Mouse (Mus musculus) gastrocnemius, adult 18-20 months (tissue): ENCODE results near the gene Sash1. TPM values are rescaled to one million over a fixed set of nuclear protein-coding genes. Genes with fewer than 3 reads are reported as not detected.
A peak's percentile ranks its signal among the peaks of the same experiment; 100 is the strongest.

Source experiments
- DNase-seq: peaks from one replicate; pipeline ENCODE4 v3.0.0; 2021; ENCODE audit warnings: low spot score
- total RNA-seq, 2 experiments: library from RNA; stranded (reverse); gene quantifications; 2 replicates each; pipeline ENCODE4 v1.2.3; 2021

Sash1 gene
- total RNA-seq, 2 experiments from 2014 or later: 12.3 to 15.8 TPM

DNA sequence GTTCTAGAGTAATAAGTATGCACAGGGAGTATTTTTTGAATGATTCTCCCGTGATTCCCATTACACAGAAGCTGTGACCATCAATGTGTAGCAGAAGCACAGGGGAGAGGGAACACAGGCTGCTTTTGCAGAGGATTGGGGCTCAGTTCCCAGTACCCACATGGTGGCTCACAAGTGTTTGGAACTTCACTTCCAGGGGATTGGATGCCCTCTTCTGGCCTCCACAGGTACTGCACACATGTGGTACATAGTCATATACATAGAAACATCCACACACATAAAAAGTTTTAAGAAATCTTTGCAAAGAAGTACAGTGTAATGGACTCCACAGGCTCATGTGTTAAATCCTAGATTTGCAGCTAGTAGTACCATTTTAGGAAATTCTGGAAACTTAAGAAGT lies 199.7 kb downstream of the Sash1 start:
- no peak for DNase-seq

DNA sequence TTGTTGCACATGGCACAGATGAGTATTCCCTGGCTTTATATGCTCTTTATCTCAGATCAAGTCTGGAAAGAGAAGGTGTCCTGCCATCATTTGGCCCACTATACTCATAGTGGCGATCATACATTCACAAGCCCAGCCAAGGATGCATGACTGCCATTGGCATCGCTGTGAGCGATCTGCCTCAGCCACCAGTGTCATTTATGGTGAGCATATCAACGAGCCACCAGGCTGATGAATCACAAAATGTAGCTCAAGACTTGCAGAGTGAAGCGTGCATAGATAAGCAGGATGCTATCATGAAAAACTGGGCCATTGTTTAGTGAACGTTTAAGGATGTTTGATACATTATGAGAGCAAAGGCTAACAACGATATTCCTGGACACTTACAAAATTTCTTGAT lies 200.6 kb downstream of the Sash1 start:
- DNase-seq: no peak

DNA sequence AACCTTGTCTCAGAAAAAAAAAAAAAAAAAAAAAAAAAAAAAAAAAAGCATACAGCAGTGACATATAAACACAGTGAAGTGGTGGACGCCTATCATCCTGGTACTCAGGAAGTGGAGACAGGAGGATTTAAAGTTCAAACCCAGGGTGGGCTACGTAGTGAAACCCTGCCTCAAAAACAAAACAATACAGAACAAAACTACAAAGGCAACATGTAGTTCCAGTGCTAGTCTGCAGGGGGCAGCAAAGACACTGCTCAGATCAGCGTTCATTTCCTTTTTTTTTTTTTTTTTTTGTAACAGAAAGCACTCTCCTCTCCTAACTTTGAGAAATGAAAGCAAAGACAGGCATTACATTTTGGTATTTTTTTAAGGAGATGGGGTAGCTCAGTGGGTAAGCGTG lies 203.0 kb downstream of the Sash1 start:
- peak; percentile 32 for DNase-seq

DNA sequence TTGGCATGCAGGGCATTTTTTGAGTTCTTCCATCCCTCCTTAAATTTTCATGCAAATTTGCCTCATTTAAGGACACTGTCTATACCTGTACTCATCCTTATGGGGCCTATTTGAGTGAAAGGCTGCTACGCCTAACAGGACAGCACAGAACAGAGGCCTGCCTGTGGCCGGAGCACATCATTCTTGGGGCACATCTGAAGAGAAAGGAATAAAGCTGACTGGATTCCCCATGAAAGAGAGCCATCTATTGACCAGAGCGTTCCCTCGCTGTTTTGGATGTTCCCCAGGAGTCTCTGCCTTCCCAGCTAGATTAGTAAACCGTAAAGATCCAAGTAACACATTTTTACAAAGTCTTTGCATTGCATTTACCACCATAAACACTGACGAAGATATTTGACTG lies 203.5 kb downstream of the Sash1 start:
- no peak for DNase-seq

DNA sequence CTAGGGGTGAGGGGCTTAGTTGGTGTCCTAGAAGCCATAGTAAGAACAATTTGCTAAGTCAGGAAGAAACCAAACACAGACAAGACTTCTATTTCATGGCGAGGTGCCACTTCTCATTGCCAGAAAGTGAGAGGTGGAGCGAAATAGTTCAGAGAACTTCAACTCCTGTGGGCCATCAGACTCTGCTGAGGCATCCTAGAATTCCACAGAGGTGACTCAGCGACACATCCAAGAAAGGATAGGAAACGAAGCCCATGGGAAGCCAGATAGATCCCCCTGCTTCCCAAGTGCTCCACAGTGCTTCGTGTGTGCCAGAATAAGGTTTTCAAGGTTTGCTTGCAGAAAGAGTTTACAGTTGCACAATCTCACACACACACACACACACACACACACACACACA lies 209.1 kb downstream of the Sash1 start:
- DNase-seq: no peak
